Mouse (Mus musculus) ovary, postnatal 14 days (tissue): ENCODE data around the gene Dscam.

Experiments
- DNase-seq: peaks from one replicate; pipeline ENCODE4 v3.0.0; 2022; ENCODE audit warnings: low spot score

Dscam gene

GRCm38 (mm10) chr16:96558341-96558740 is 612.2 kb downstream of the Dscam start:
- DNase-seq = no peak

- no peak for DNase-seq
These were observed 613.9 kb downstream of the Dscam start for GRCm38 (mm10) chr16:96556621-96557020.

- no peak for DNase-seq
These were observed 615.1 kb downstream of the Dscam start for GRCm38 (mm10) chr16:96555412-96555811.

- no peak for DNase-seq
These were observed 617.9 kb downstream of the Dscam start for GRCm38 (mm10) chr16:96552680-96553079.

- no peak for DNase-seq
These were observed 629.5 kb downstream of the Dscam start for GRCm38 (mm10) chr16:96541056-96541455.
